Comparison of ENCODE assay signal across 8 mouse cellular contexts in the genomic region with DNA sequence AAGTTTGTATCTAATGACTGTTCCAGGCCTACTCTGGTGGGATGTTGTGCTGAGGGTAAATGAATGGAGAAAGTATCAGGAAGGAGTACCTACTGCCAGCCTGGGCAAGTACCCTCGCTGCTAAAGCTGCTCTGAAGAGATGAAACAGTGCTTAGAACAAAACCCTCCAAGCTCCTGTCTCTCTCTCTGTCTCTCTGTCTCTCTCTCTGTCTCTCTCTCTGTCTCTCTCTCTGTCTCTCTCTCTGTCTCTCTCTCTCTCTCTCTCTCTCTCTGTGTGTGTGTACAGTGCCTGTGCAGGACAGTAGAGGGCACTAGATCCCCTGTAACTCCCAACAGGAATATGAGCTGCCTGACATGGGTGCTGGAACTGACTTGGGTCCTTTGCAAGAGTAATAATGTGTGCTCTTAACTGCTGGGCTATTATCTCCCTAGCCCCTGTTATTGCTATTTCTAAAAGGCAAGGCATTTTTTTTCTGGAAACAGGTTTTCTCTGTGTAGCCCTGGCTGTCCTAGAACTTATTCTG. TPM values are rescaled to one million over a fixed set of nuclear protein-coding genes. Genes with fewer than 3 reads are reported as not detected.
DNase-seq lines count a peak whose midpoint lies in the region; ATAC-seq lines count a peak whose summit lies in the region.

No protein-coding gene starts in this region.

- H3K36me3 ChIP-seq in kidney, embryonic 15.5 days = peaks cover 34% of the 10 kb centered on the region
- peaks cover 34% of the 10 kb centered on the region for H3K36me3 ChIP-seq in hindbrain, embryonic 13.5 days

- peaks cover 25% of the 10 kb centered on the region for H3K4me1 ChIP-seq in kidney, embryonic 15.5 days
- H3K4me1 ChIP-seq in hindbrain, embryonic 13.5 days (replicated peaks) = peaks cover 29% of the 10 kb centered on the region

- no peaks in the 10 kb centered on the region for H3K27me3 ChIP-seq in kidney, embryonic 15.5 days
- H3K27me3 ChIP-seq in hindbrain, embryonic 13.5 days = no peaks in the 10 kb centered on the region

- no peak for DNase-seq in kidney, adult 11 months
- DNase-seq in R1 (ENCODE audit: low read depth, low spot score) = peak; percentile 39
- DNase-seq in mesoderm, embryonic 11.5 days (ENCODE audit: low read depth, low spot score) = peak; percentile 36
- no peak for DNase-seq in frontal cortex, postnatal 36 days (ENCODE audit: low spot score in 2 of 2)
- no peak for DNase-seq in cerebellum, postnatal 25 days

- peak overlapping the region; percentile 60; the same call in 1 of the 2 replicates for H3K4me2 ChIP-seq in kidney, embryonic 15.5 days
- H3K4me2 ChIP-seq in hindbrain, embryonic 13.5 days = peak overlapping the region; percentile 85

- 80% methylated on average over 1 of the region's 1 CpGs for WGBS in kidney, embryonic 15.5 days
- 61% methylated on average over 1 of the region's 1 CpGs for WGBS in hindbrain, embryonic 13.5 days

- H3K9ac ChIP-seq in kidney, embryonic 15.5 days = no peak overlapping the region
- H3K9ac ChIP-seq in hindbrain, embryonic 13.5 days = peak overlapping the region; percentile 49; the same call in 1 of the 2 replicates

- ATAC-seq in kidney, embryonic 15.5 days (replicated peaks; ENCODE audit: low FRiP score) = no peak
- no peak for ATAC-seq in hindbrain, embryonic 13.5 days (ENCODE audit: low FRiP score)
- ATAC-seq in cerebellum, adult (ENCODE audit: insufficient number of reproducible peaks, low FRiP score, low TSS enrichment) = no peak

- no peak overlapping the region for H3K27ac ChIP-seq in kidney, embryonic 15.5 days
- H3K27ac ChIP-seq in hindbrain, embryonic 13.5 days = no peak overlapping the region

- peak overlapping the region; percentile 85; the same call in 1 of the 2 replicates for H3K4me3 ChIP-seq in kidney, embryonic 15.5 days (replicated peaks)
- peak overlapping the region; percentile 66; the same call in 1 of the 2 replicates for H3K4me3 ChIP-seq in hindbrain, embryonic 13.5 days

- H3K9me3 ChIP-seq in kidney, embryonic 15.5 days (replicated peaks) = no peaks in the 10 kb centered on the region
- H3K9me3 ChIP-seq in hindbrain, embryonic 13.5 days = no peaks in the 10 kb centered on the region

RNA-seq across cellular contexts. Expression of gene Nup50, which starts 2.3 kb away (rescaled TPM):
- 41.1 and 42.9 TPM in 2 replicates for polyA plus RNA-seq in kidney, embryonic 15.5 days (2015; fragmentation: Nextera tagmentation; extraction: Ambion mirVana)
- polyA plus RNA-seq in hindbrain, embryonic 13.5 days (2015; fragmentation: Nextera tagmentation; extraction: Ambion mirVana) = 31.6 and 31.9 TPM in 2 replicates

RNA-seq across cellular contexts. Expression of gene Gm29666, which starts 5.7 kb away (rescaled TPM):
- polyA plus RNA-seq in kidney, embryonic 15.5 days (2015; fragmentation: Nextera tagmentation; extraction: Ambion mirVana) = 0.90 and 1.0 TPM in 2 replicates
- polyA plus RNA-seq in hindbrain, embryonic 13.5 days (2015; fragmentation: Nextera tagmentation; extraction: Ambion mirVana) = 0.82 and 0.98 TPM in 2 replicates

Comparison
In these comparisons a context has a peak if more than half of its experiments do, and no peak if none do; other contexts are left out.
1. DNase-seq: peak in R1 (single experiment) and mesoderm, embryonic 11.5 days (single experiment); none in kidney, adult 11 months (single experiment), frontal cortex, postnatal 36 days (0 of 2) and cerebellum, postnatal 25 days (0 of 2).